Mouse (Mus musculus) bone marrow, adult 2 months (tissue): ENCODE measurements around the gene Cep57l1. TPM values are rescaled to one million over a fixed set of nuclear protein-coding genes. Genes with fewer than 3 reads are reported as not detected.

Experiments used
- H3K27ac ChIP-seq: fragments of 200-500 bp; 2 replicates; pipeline ENCODE4 v1.5.1; 2012; ENCODE audit warnings: low read depth, mild to moderate bottlenecking, control low read depth, inconsistent platforms, low read length; ENCODE audit not compliant: control insufficient read depth, poor library complexity, insufficient read depth
- H3K4me1 ChIP-seq: fragments of 200-500 bp; 2 replicates; pipeline ENCODE4 v1.6.1; 2011; ENCODE audit warnings: low read length; ENCODE audit not compliant: control insufficient read depth, insufficient read depth
- H3K4me3 ChIP-seq: fragments of 200-500 bp; replicated peaks from 2 replicates; pipeline ENCODE3; 2011; ENCODE audit warnings: mild to moderate bottlenecking, low read depth, low read length, control low read depth; ENCODE audit not compliant: control insufficient read depth
- CTCF ChIP-seq: fragments of 200-500 bp; IDR thresholded peaks from 2 replicates; pipeline ENCODE4 v1.5.1; 2011; ENCODE audit warnings: low read length, control low read depth; ENCODE audit not compliant: control insufficient read depth, insufficient read depth
- POLR2A ChIP-seq: fragments of 200-500 bp; IDR thresholded peaks from 2 replicates; pipeline ENCODE4 v1.6.1; 2011; ENCODE audit warnings: low read depth, mild to moderate bottlenecking, control low read depth, low read length, borderline replicate concordance; ENCODE audit not compliant: control insufficient read depth
- WGBS: fragments of 180-500 bp; shearing (Covaris S2); methylation state at CpG from one replicate; pipeline ENCODE4 v1.1.7; 2018; 5-methylcytosine and 5-hydroxymethylcytosine counted together
- polyA plus RNA-seq: library from polyadenylated mRNA; stranded (reverse); fragments of >200 nt; gene quantifications from 2 replicates; pipeline ENCODE4 v1.2.4, GENCODE M21; 2011; ENCODE audit warnings: low replicate concordance; ENCODE audit not compliant: missing spikeins, insufficient read depth, insufficient read length

Gene Cep57l1
- polyA plus RNA-seq, result 13.6 and 20.2 TPM in 2 replicates

- WGBS, result under 1% methylated on average over 69 of the region's 69 CpGs
- Histone ChIP-seq H3K4me3 (peak within 1 kb of the TSS; percentile 89), H3K27ac (peak within 1 kb of the TSS; percentile 89), H3K4me1 (peaks cover 4% of the 10 kb centered on the region)
- TF ChIP-seq POLR2A (peak; percentile 65; the same call in 1 of the 2 replicates), CTCF (no peak)
These were observed at the start of gene Cep57l1, which contains the start of gene Sesn1 for GRCm38 (mm10) chr10:41809771-41810563. TSS of gene Cep57l1 (minus strand) at chr10:41809871. TSS of gene Sesn1 (plus strand) at chr10:41809935.

- H3K27ac ChIP-seq, result no peak overlapping the region
- no peak overlapping the region for H3K4me3 ChIP-seq
- 70% methylated on average over 2 of the region's 2 CpGs for WGBS
- TF ChIP-seq CTCF (no peak), POLR2A (no peak)
- H3K4me1 ChIP-seq, result no peaks in the 10 kb centered on the region
These were observed 39.0 kb upstream of the Cep57l1 start for GRCm38 (mm10) chr10:41848721-41849120.

GRCm38 (mm10) chr10:41847737-41848136 lies 38.1 kb upstream of the Cep57l1 start:
- 89% methylated on average over 8 of the region's 8 CpGs for WGBS
- H3K4me3 ChIP-seq, result no peak overlapping the region
- TF ChIP-seq POLR2A (no peak), CTCF (no peak)
- no peak overlapping the region for H3K27ac ChIP-seq
- H3K4me1 ChIP-seq, result no peaks in the 10 kb centered on the region

GRCm38 (mm10) chr10:41838911-41839310 lies 29.2 kb upstream of the Cep57l1 start:
- TF ChIP-seq CTCF (no peak), POLR2A (no peak)
- Histone ChIP-seq H3K4me1 (no peaks in the 10 kb centered on the region), H3K27ac (no peak overlapping the region), H3K4me3 (no peak overlapping the region)
- WGBS, result 56% methylated on average over 4 of the region's 4 CpGs

GRCm38 (mm10) chr10:41834131-41834530 lies 24.5 kb upstream of the Cep57l1 start:
- Histone ChIP-seq H3K4me1 (no peaks in the 10 kb centered on the region), H3K27ac (no peak overlapping the region), H3K4me3 (no peak overlapping the region)
- WGBS, result 86% methylated on average over 2 of the region's 2 CpGs
- TF ChIP-seq POLR2A, result no peak
- TF ChIP-seq CTCF, result no peak

GRCm38 (mm10) chr10:41832191-41832590 lies 22.5 kb upstream of the Cep57l1 start:
- 79% methylated on average over 6 of the region's 6 CpGs for WGBS
- TF ChIP-seq CTCF, result no peak
- no peak for TF ChIP-seq POLR2A
- Histone ChIP-seq H3K27ac (no peak overlapping the region), H3K4me1 (no peaks in the 10 kb centered on the region; the same call in 1 of the 2 replicates), H3K4me3 (no peak overlapping the region)

- 57% methylated on average over 9 of the region's 9 CpGs for WGBS
- H3K4me1 ChIP-seq, result no peaks in the 10 kb centered on the region; the same call in 1 of the 2 replicates
- H3K27ac ChIP-seq, result no peak overlapping the region
- H3K4me3 ChIP-seq, result no peak overlapping the region
- TF ChIP-seq CTCF (peak; percentile 48; the same call in 1 of the 2 replicates), POLR2A (no peak)
These were observed 21.3 kb upstream of the Cep57l1 start for GRCm38 (mm10) chr10:41830851-41831522.

GRCm38 (mm10) chr10:41830445-41830844 lies 20.8 kb upstream of the Cep57l1 start:
- no peak overlapping the region for H3K4me3 ChIP-seq
- TF ChIP-seq POLR2A, result no peak
- TF ChIP-seq CTCF, result no peak
- no peak overlapping the region for H3K27ac ChIP-seq
- 70% methylated on average over 4 of the region's 4 CpGs for WGBS
- no peaks in the 10 kb centered on the region; the same call in 1 of the 2 replicates for H3K4me1 ChIP-seq
